Mouse (Mus musculus): ENCODE data around the gene Cpe. TPM values are rescaled to one million over a fixed set of nuclear protein-coding genes. Genes with fewer than 3 reads are reported as not detected.

The Cpe gene
- 5.5 TPM for polyA plus RNA-seq (2017; shearing (Covaris generic))

GRCm38 (mm10) chr8:64692651-64693201 lies at the start of gene Cpe:
Gene Cpe, minus strand, starts transcription at chr8:64693054.

GRCm38 (mm10) chr8:64733271-64733943 lies 40.6 kb upstream of the Cpe start, which contains the start of gene Msmo1:
Gene Msmo1, minus strand, starts transcription at chr8:64733792.

Other genes starting within 250 kb of the Cpe start
- 61.7 TPM for gene Msmo1, start 40.7 kb upstream of the Cpe start, polyA plus RNA-seq (2017; shearing (Covaris generic))
- gene Klhl2, start 157.0 kb upstream of the Cpe start, polyA plus RNA-seq (2017; shearing (Covaris generic)), result 21.1 TPM

Measured in CD4-positive, CD25-positive, alpha-beta regulatory T cell (primary cell).